Mouse (Mus musculus) naive thymus-derived CD4-positive, alpha-beta T cell, adult 5 months (primary cell): ENCODE measurements around the gene Ostn. TPM values are rescaled to one million over a fixed set of nuclear protein-coding genes. Genes with fewer than 3 reads are reported as not detected.

Source experiments
- polyA plus RNA-seq: library from polyadenylated mRNA; unstranded; fragments of 100-300 nt; shearing (Covaris generic); gene quantifications from one replicate; pipeline ENCODE4 v1.2.1, GENCODE M21; 2017

Ostn gene
- polyA plus RNA-seq: not detected

DNA sequence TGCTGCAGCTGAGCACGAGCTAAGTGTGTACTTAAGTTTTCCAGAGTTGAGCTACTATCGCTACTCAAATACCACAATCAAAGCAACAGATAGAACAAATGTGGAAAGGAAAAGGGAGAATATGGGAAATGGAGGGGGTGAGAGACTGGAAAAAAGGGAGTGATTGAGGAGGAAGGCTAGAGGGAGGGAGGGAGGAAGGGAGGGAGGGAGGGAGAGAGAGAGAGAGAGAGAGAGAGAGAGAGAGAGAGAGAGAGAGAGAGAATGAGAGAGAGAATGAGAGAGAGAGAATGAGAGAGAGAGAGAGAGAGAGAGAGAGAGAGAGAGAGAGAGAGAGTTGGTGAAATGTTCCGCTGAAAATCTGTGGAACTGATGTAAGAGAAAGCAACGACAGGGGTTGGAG lies at the start of gene Ostn:
Ostn (plus strand) TSS at position 301 of the 400 bp plus-strand sequence.

DNA sequence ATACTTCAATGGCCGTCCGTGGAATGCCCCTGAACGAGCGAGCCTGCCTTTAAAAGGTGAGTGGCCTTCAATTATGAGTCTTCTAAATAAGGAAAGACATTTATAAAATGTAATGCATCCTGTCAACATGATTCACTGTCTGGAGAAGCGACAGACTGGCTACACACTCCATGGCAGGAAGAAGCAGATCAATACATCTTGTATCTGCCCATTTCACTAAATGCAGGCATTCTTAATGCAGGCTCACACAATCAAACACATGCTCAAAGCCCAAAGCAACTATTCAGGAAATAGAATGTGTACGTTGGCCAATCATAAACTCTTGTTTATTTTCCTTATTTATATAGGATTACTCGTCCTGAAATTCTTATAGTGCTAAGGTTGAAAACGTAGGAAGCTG lies 62.9 kb downstream of the Ostn start, which contains the start of gene Uts2b:
Uts2b (minus strand) TSS at position 49 of the 400 bp plus-strand sequence.

DNA sequence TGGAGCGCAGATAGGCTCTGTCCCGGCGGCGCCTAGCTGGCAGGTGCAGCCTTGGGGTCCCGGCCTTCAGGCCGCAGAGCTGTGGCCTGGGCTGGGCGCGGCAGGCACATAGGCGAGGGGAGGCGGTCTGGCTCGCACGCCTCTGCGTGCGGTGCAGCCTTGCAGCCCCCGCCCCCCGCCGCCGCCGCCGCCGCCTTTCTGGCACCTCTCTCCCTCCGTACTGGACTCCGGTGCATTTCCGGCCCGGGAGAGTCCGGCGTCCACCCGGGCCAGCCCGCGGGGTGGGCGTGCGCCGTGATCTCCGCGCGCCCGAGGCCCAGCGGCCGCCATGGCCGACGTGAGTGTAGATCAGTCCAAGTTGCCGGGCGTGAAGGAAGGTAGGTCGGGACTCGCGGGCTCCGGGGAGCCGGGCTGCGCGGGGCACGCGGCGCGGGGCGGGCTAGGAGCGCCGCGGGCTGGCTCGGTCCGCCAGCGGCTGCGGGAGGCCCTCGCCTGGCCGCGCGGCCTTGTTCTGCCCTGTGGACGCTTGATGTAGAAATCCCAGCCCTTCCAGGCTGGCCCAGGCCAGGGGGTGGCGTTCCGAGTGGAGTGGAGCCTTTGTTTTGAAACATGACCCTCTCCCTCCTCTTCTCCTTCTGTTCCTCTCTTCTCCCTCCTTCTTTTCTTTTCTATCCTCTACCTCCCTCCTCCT lies 81.6 kb downstream of the Ostn start, which contains the start of gene Ccdc50:
Ccdc50 (plus strand) TSS at position 109 of the 691 bp plus-strand sequence.

Other genes with a start within 250 kb of the Ostn start
- gene Uts2b, start 62.8 kb downstream of the Ostn start, polyA plus RNA-seq: not detected
- gene Ccdc50, start 81.4 kb downstream of the Ostn start, polyA plus RNA-seq: 7.3 TPM